Mouse (Mus musculus): ENCODE data around the gene Pim3.
A peak's percentile ranks its signal among the peaks of the same experiment; 100 is the strongest.

Gene Pim3

GRCm38 (mm10) chr15:88837199-88837932, 24.6 kb upstream of the Pim3 start:
- DNase-seq (ENCODE audit: low spot score in 2 of 2) = peak; percentile 87 to 91

GRCm38 (mm10) chr15:88837977-88838376, 24.0 kb upstream of the Pim3 start:
- DNase-seq (ENCODE audit: low spot score in 2 of 2) = peak; percentile 65 to 71

GRCm38 (mm10) chr15:88839271-88839670, 22.7 kb upstream of the Pim3 start:
- DNase-seq (ENCODE audit: low spot score in 2 of 2) = peak; percentile 88 to 91

GRCm38 (mm10) chr15:88840126-88840525, 21.9 kb upstream of the Pim3 start:
- peak; percentile 82 to 92 for DNase-seq (ENCODE audit: low spot score in 2 of 2)

GRCm38 (mm10) chr15:88841160-88841559, 20.8 kb upstream of the Pim3 start:
- DNase-seq (ENCODE audit: low spot score in 2 of 2) = no peak

- DNase-seq (ENCODE audit: low spot score in 2 of 2) = no peak
These were observed 20.2 kb upstream of the Pim3 start for GRCm38 (mm10) chr15:88841580-88842299.

- DNase-seq (ENCODE audit: low spot score in 2 of 2) = no peak
These were observed 19.7 kb upstream of the Pim3 start for GRCm38 (mm10) chr15:88842300-88842673.

GRCm38 (mm10) chr15:88843486-88844097, 18.4 kb upstream of the Pim3 start:
- no peak for DNase-seq (ENCODE audit: low spot score in 2 of 2)

- no peak for DNase-seq (ENCODE audit: low spot score in 2 of 2)
These were observed 17.0 kb upstream of the Pim3 start for GRCm38 (mm10) chr15:88844966-88845365.

GRCm38 (mm10) chr15:88848661-88849060, 13.3 kb upstream of the Pim3 start:
- no peak for DNase-seq (ENCODE audit: low spot score in 2 of 2)

- no peak for DNase-seq (ENCODE audit: low spot score in 2 of 2)
These were observed 12.4 kb upstream of the Pim3 start for GRCm38 (mm10) chr15:88849621-88850020.

- DNase-seq (ENCODE audit: low spot score in 2 of 2) = peak; percentile 96 to 98
These were observed 11.7 kb upstream of the Pim3 start for GRCm38 (mm10) chr15:88850146-88850826.

- DNase-seq (ENCODE audit: low spot score in 2 of 2) = no peak
These were observed 10.9 kb upstream of the Pim3 start for GRCm38 (mm10) chr15:88851076-88851475.

- DNase-seq (ENCODE audit: low spot score in 2 of 2) = no peak
These were observed 10.4 kb upstream of the Pim3 start for GRCm38 (mm10) chr15:88851507-88852149.

GRCm38 (mm10) chr15:88853106-88853505, 8.9 kb upstream of the Pim3 start:
- DNase-seq (ENCODE audit: low spot score in 2 of 2) = no peak

GRCm38 (mm10) chr15:88854119-88854968, 7.6 kb upstream of the Pim3 start:
- DNase-seq (ENCODE audit: low spot score in 2 of 2) = no peak

- no peak for DNase-seq (ENCODE audit: low spot score in 2 of 2)
These were observed 6.8 kb upstream of the Pim3 start for GRCm38 (mm10) chr15:88854969-88855830.

GRCm38 (mm10) chr15:88855896-88856417, 6.0 kb upstream of the Pim3 start:
- no peak for DNase-seq (ENCODE audit: low spot score in 2 of 2)

- no peak for DNase-seq (ENCODE audit: low spot score in 2 of 2)
These were observed 5.4 kb upstream of the Pim3 start for GRCm38 (mm10) chr15:88856613-88857012.

GRCm38 (mm10) chr15:88857361-88857760, 4.6 kb upstream of the Pim3 start:
- DNase-seq (ENCODE audit: low spot score in 2 of 2) = no peak

Data from heart, adult 9 months (tissue).